Mouse (Mus musculus) lung, postnatal 36 days (tissue): ENCODE measurements around the gene Wbp2.
A peak's percentile ranks its signal among the peaks of the same experiment; 100 is the strongest.

Experiments
- DNase-seq: peaks from one replicate; pipeline ENCODE4 v3.0.0; 2022; ENCODE audit warnings: mixed read lengths

Wbp2 gene

DNA sequence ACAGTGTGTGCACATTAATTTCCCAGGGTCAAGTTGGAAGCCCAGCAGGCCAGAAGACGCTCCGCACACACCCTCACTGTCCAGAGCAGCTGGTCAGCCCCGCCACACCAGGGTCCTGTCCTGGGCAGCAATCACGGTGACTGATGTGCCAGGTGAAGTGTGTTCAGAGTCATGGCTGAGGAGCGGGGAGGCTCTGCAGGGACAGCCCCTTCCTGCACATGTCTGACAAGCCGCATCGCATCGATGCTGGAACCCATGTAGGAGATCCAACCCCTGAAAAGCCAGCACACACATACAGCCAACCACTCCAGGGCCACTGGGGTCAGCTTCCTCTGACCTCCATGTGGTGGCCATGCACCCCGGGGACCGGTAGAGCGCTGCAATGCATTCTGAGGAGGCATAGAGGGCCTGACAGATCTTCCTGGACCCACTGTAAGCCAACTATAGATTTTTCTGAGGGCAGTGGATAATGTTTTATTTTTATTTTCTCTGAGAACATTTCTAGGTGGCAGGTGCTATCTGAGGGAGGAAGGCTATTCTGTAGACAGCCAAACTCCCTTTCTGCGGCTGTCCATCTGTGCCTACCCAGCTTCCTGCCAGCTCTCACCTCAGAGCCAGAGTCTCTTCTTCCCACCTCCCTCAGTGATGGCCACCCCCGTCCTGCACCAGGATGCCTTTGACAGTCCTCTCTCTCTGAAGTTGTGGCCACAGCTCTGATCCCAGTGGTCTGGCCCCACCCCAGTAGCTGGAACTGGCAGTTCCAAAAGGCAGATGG lies 25.0 kb downstream of the Wbp2 start:
- no peak for DNase-seq

DNA sequence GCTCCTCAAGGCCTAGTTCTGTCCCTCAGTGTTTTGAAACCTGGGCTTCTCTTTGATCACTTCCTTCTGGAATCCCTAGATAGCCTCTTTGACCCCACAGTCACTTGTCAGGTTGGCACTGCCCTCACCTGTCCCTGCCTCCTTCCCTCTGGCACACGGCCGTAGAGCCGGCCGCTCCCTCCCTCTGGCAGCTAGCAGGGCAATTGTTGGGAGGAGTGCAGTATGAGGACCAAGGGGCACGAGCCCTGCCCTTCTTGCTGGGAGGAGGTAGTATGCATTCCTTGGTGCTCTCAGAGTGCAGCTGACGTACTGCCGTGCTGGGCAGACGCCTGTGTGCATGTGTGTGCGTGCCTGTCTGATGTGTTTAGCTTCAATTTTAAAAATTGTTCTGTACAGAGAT lies 26.2 kb downstream of the Wbp2 start:
- DNase-seq, result peak; percentile 79

DNA sequence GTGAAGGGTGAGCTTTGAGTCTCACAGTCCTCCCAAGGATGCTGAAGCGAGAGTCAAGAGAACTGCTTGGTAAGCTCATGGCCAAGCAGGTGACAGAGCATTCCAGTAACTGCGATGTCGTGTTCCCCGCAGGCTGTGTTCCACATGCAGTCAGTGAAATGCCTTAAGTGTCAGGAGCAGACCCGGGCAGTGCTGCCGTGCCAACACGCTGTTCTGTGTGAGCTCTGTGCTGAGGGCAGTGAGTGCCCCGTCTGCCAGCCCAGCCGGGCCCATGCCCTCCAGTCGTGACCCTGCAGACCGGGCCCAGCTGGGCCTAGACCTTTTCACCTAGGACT lies 27.1 kb downstream of the Wbp2 start:
- DNase-seq, result no peak

DNA sequence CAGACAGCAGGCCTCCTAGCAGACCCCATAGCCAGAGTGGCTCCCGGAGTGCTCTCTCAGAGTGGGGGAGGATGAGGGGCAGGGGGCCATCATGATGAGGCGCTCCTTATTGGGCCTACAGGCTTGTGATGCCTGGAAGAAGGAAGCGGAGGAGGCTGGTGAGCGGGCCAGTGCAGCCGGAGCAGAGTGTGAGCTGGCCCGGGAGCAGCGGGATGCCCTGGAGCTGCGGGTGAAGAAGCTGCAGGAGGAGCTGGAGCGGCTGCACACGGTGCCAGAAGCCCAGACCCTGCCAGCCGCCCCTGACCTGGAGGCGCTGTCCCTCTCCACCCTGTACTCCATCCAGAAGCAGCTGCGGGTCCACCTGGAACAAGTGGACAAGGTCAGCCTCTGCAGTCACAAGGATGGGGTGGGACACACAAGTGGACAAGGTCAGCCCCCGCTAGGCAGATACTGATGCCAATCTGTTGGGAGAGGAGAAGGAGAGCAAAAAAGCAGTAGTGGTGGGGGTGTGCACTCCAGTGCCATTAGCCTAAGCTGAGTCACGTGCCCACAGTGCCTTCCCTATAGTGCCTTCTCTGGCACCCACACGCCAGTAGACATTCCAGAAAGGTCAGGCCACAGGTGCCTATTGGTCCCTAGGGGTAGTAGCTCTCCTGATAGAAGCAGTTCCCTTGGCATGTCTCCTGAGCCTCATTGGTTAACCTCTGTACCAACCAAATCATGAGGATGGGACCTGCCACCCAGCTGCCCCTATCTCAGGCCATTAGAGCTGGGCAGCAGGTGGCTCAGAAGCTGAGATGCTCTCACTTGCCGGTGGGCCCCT lies 27.7 kb downstream of the Wbp2 start:
- DNase-seq, result no peak

DNA sequence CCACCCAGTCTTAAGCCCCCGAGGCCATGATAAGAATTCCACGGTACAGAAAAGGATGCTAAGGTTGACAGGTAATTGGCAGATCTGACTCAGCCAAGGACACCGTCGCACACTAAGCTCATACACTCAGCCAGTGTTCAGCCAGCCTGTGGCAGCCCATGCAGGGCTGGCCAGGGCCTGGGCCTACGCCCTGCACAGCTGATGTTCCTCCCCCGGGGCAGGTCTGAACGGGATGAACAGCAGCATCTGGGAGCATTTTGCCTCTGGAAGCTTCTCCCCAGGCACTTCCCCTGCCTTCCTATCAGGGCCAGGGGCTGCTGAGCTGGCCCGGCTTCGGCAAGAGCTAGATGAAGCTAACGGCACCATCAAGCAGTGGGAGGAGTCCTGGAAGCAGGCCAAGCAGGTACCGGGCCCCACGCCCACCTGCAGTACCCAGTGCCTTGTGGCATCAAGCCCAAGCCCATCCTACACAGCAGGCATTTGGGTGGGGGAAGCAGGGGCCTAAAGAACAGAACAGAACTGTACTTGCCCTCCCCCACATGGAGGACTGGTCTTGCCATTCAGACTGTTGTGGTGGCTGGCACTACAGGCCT lies 28.7 kb downstream of the Wbp2 start:
- DNase-seq, result no peak

DNA sequence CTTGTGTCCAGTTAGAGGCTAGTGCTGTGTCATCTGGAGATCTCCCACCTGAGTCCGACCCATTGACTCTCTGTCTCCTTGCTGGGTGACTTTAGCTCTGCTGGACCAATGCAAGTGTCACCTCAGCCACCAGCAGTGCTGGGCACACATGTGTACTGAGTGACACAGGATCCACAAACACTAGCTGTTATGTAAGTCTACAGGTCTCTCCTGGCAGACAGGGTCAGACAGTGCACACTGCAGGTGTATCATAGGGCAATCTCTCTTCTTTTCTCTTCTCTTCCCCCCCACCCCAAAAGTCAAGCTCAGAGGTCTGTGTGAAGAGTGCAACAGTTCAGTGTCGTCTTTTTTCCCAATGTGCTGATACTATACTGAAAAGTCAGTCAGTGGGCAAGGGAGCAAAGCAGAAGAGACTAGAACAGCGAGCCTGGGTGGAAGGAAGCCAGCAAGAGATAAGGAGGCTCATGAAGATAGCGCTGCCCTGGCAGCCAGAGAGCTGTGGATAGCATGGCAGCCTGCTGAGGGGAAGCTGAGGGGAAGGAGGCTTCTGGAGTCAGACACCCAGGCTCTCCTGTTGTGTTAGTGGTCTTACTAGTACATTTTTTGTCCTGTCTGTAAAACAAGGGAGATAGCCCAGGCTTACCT lies 29.4 kb downstream of the Wbp2 start:
- no peak for DNase-seq

DNA sequence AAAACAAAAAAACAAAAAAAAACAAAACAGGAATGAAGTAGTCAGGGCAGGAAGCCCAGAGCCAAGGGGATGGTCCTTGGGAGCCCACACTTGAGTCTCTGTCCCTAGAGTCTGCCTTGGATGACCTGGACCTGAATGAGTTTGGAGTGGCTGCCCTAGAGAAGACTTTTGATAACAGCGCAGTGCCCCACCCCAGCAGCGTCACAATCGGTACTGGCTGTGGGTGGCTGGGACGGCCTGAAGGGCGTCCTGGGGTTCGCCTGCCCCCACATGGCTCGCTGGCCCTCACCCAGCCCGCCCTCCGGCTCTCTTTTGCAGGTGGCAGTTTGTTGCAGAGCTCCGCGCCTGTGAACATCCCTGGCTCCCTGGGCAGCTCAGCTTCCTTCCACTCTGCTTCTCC lies 30.9 kb downstream of the Wbp2 start:
- no peak for DNase-seq

DNA sequence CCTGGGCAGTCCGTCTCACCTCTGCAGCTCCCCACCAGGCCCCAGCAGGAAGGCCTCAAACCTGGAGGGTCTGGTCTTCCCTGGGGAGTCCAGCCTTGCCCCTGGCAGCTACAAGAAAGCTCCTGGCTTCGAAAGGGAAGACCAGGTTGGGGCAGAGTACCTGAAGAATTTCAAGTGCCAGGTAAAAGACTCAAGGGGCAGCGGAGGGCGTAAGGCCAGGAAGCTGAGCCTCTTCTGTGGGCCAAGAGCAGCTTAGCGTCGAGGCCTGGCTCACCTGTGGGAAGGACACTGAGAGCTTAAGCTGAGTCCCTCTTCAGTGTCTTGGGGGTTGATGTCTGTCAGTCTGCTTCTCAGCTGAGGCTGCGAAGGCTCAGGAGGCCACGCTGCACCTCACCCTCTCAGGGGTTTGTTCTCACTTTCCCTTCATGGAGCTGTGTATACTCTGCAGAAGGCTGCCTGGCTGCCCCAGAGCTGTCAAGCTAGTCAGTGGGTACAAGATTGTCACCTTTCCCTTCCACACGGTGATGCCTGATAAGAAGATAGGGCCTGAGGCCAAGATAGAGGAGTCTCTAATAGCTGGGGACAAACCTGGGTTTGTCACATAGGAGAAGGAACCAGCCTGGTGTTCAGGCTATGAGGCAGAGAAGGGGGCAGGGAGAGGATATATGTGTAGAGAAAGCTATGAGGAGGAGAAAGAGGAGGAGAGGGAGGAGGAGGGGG lies 33.1 kb downstream of the Wbp2 start:
- peak; percentile 80 for DNase-seq

DNA sequence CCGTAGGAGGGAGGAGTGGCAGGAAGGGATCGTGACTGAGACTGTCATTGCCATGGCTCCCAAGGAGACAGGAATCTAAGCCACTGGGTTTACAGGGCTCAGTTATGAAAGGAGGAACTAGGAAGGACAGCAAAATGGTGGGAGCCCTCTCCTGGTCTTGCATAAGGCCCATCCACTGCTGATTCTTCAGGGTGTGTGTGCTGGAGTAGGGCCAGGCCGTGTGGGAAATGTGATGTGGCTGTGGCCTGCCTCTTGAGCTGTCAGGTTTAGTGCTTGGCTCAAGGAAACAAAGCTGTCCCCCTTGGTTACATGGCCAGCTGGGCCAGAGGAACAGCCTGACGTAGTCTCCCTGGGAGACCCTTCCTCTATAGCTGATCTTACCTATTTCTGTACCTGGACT lies 36.6 kb downstream of the Wbp2 start:
- DNase-seq, result peak; percentile 62

DNA sequence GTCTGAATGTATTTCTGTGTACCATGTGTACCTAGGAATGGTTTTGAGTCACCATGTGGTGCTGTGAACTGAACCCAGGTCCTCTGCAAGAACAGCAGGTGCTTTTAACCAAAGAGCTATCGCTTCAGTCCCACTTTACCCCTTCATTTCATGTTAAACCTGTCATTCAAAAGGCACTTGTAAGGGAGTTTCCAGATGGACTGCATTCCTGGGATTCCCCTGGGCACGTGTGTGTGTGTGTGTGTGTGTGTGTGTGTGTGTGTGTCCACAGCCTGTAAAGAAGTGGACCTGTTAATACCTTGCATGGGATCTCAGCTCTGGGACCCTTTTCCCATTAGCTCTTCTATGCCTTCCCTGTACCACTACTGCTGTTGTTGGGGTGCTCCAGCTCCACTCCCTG lies 37.2 kb downstream of the Wbp2 start:
- DNase-seq, result peak; percentile 59

DNA sequence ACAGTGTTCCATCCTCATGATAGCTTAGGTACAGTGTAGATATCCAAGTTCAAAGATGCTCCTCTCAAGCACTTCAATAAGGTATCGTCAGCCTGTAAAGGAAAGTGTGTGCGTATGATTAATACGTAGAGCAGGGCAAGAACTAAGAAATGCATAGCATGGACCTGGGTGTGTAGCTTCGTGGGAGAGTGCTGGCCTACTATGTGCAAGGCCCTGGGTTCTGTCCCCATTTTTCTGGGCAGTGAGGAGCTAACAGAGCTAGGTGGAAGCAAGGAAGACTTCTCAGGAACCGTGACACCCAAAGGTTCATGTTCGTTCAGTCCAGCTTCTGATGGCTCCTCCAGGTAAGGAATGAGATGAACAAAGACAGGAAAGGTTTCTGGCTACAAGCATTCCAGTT lies 41.6 kb downstream of the Wbp2 start:
- DNase-seq, result no peak

DNA sequence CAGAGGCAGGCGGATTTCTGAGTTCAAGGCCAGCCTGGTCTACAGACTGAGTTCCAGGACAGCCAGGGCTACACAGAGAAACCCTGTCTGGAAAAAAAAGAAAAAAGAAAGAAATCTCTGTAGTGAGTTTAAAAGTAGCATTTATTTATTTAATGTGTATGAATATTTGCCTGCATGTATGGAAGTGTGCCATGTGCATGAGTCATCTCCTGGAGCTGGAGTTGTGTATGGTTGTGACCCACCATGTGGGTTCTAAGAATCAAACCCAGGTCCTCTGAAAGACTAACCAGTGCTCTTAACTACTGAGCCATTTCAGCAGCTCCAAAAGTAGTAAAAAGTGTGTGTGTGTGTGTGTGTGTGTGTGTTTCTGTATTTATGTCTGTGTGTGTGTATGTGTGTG lies 43.5 kb downstream of the Wbp2 start:
- DNase-seq, result no peak

DNA sequence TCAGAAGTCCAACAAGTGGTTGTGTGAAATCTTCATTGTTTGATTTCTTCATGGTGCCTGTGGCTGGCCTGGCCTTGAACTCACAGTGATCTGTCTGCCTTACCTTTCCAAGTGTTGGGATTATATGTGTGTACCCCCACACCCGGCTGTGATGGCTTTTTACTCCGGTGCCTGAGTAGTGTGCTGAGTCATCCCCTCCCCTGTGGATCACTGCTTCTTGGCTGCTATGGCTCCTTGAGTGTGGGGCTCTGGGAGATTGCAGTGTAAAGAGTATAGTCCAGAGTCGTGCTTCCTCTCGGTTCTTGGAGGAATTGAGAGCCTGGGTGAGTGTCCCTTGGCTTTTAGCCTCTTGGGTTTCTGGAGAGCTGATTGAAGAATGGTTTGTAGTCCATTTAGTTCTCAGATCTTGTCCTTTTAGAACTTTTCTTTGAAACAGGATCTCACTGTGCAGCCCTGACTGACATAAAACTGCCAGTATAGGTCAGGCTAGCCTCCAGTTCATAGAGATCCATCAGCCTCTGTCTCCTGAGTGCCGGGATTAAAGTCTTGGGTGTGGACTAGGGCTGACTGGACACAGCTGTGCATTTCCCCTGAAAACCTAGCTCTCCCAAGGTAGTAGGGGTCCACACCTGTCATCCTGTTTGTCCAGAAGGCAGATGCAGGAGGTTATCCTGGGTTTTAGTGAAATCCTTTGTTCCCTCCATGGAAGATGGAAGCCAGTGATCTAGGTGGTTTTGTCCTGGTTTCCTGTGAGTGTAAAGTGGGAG lies 44.2 kb downstream of the Wbp2 start:
- no peak for DNase-seq

DNA sequence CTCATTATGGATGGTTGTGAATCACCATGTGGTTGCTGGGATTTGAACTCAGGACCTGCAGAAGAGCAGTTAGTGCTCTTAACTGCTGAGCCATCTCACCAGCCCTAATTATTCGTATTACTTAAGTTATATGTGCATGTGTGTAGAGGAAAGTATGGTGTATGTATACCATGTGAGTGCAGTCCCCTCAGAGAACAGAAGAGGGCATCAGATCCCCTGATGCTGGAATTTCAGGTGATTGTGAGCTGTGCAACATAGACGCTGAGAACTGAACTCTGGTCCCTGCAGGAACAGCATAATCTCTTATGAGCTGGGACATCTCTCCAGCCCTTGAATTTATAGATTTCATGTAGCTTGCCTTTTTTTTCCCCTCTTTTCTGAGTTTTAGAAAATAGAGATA lies 45.0 kb downstream of the Wbp2 start:
- no peak for DNase-seq

DNA sequence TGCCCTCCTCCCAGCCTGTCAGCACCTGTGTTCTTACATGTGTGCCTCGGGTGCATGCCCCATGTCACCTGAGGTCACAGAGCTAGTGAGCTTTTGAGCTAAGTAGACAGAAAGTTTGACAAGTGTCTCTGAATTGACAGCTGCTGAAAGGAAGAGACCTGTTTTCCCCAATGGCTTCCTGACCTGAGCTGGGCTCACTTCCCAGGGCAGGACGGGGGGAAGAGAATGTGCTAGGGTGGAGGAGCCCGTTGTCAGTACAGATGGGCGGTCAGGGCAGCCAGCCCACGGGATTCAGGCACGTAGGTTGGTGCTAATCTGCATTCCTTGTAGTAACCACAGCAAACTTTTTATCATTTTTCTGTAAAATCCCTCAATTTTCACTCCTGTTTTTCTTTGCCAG lies 46.2 kb downstream of the Wbp2 start:
- no peak for DNase-seq

DNA sequence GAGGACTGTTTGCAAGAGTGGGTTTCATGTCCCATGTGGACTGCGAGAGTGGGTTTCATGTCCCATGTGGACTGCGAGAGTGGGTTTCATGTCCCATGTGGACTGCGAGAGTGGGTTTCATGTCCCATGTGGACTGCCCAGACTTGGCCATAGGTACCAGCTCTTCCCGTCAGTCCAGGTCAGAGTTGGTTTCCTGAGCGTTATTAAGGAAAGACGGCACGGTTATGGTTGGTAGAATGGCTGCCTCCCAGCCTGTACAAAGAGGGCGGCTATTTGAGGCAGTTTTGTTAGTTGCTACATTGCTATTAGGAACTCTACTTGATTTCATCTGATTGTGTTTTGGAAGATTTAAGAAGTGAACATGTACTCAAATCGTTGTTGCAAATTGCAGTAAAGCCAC lies 49.0 kb downstream of the Wbp2 start:
- DNase-seq, result no peak

DNA sequence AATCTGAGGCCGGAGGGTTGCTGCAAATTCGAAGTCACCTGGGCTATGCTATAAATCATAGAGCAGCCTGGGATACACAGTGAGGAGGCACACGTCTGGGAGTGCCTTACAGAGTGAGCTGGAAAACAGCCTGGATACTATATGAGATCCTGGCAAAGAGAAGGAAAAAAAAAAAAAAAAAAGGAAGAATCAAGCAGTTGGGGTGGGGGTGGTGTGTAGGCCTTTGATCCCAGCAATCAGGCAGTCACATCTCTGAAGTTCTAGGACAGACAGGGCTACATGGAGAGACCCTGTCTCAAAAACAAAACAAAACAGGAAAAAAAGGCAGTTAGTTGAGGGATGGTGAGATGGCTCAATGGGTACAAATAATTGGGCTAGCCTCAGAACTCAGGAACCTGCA lies 50.1 kb downstream of the Wbp2 start:
- no peak for DNase-seq

DNA sequence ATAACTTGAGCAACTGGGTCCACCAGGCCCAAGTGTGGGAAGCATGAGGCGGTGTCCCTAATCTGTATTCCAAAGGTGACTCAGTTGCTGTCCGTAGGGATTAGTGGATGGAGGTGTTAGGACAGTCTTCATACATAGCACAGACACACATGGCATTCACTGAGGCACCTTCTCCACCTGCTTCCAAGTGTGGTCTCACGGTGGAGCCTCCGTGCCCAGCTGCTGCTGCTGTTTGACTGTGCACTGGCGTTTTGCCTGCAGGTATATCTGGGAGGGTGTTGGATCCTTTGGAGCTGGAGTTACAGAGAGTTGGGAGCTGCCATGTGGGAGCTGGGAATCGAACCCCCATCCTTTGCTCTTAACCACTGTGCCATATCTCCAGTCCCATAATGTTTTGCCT lies 52.2 kb downstream of the Wbp2 start:
- no peak for DNase-seq

DNA sequence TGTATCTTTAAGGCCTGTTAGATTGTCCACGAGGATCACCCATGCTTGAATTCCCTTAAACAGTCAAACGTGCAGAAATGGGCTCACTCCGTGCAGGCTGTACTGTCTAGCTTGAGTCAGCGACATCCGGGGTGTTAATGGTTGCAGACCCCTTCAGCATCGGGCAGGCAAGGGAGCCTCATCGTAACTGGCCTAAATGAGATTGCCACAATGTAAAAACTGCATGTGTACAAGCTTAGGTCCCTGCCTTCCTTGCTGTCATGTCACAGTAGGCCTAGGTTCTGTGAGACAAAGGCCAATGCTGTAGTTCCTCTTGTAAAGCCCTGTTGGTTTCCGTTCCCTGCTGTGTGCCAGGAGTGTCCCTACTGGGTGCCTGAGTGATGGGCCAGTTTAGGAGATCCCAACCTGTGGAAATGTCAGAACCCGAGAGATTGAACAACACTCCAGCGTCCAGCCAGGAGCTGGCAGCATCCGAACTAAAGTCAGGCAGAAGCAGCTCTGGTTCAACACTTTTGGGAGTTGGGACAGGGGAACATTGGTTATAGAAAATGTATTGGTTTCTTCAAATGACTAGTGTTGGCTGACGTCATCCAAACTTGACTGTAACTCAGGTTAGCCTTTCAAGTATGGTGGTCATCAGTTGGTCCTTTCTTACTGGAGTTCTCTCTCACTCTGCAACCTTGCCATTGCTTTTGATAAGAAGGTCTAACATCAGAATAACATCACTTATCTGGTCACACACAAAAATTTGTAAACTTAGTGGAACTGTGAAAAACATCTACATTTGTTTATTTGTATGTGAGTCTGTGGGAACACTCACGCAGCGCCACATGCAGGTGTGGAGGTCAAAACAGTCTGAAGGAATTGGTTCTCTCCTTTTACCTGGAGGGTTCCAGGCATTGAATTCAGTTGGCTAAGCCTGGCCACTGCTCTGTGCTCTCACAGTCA lies 55.6 kb downstream of the Wbp2 start:
- DNase-seq, result peak; percentile 51

DNA sequence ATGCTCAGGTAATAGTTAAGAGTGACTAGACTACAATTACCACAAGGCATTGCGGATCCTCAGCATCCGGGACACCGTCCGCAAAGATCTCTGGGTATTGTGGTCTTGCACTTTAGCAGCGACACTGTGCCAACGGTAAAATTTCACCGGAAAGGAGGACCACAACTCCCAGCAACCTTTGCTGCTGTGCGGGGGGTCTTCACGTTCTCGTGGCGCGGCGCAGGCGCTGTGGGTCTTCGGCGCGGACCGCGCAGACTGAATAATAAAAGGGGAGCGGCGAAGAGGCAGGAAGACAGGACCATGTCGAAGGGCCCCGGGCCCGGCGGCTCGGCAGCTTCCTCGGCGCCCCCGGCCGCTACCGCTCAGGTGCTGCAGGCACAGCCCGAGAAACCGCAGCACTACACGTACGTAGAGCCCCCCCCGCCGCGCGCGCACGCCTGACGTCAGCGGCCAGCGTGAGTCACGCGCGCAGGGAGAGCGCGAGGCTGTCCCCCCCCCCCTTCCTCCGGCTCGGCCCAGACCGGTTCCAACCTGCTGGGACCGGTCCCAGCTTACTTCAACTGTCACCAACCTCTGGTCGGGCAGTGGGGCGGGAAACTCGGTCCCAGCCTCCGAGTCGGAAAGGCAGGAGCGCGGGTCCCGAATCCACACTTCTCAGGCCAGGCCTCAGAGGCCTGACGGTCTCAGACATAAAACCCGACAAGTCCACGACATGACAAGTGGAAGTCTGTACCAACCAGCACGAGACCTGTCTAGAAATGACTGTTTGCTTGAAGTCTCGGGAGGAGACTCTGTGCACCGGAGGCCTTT lies 56.5 kb downstream of the Wbp2 start, which contains the start of gene Unk:
Gene Unk, plus strand, starts transcription at position 235 of the 810 bp plus-strand sequence.
- DNase-seq, result peak; percentile 99
